Mouse (Mus musculus): ENCODE measurements around the gene Rab22a. TPM values are rescaled to one million over a fixed set of nuclear protein-coding genes. Genes with fewer than 3 reads are reported as not detected.
"Not testable (repeated sequence)": the region's sequence is repeated elsewhere in the genome, so short reads cannot be mapped to it uniquely, and the experiment has no call there.

Gene Rab22a
- 33.2 and 34.8 TPM in 2 replicates for polyA plus RNA-seq (2015; fragmentation: Nextera tagmentation; extraction: Ambion mirVana)

DNA sequence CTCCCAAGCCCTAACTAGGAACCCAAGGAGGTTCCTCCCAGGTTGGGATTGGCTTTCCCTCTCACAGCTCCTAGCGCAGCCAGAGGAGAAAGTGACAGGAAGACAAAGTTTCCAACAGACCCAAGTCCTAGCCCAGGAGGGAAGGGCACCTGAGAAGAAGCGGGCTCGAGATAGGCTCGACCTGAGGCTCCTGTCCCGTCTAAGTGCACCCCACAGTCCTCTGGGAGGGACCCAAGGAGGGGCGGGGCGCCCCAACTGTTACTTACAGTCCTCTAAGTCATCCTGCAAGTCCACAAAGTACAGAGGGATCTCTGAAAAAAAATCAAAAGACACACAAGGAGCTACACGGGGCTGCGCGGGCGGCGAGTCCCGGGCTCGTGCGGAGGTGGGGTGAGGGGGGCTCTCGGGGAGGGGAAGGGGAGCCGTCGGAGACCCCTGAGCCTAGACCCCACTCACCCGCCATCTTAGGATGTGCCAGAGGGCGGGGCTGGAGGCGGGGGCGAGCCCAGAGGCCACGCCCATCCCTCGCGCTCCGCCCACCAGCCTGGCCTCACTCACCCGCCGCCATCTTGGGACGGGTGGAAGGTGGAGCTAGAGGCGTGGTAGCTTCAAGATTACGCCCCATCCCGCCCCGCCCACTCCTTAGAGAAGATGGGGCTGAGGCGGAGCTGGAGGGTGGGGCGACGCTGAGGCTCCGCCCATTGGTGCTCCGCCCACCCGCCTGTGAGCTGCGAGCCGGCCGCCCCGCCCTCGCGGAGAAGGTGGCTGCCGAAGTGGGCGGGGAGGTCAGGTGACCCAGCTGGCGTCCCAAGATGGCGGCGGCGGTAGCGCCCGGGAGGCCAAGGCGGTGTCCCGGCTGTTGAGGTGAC lies at the start of gene Rab22a:
TSS of gene Rab22a (plus strand) at position 704 of the 869 bp plus-strand sequence.
- Histone ChIP-seq H3K9ac (peak within 1 kb of the TSS; percentile 91), H3K27ac (no peak within 1 kb of the TSS; the same call in 1 of the 2 replicates)

DNA sequence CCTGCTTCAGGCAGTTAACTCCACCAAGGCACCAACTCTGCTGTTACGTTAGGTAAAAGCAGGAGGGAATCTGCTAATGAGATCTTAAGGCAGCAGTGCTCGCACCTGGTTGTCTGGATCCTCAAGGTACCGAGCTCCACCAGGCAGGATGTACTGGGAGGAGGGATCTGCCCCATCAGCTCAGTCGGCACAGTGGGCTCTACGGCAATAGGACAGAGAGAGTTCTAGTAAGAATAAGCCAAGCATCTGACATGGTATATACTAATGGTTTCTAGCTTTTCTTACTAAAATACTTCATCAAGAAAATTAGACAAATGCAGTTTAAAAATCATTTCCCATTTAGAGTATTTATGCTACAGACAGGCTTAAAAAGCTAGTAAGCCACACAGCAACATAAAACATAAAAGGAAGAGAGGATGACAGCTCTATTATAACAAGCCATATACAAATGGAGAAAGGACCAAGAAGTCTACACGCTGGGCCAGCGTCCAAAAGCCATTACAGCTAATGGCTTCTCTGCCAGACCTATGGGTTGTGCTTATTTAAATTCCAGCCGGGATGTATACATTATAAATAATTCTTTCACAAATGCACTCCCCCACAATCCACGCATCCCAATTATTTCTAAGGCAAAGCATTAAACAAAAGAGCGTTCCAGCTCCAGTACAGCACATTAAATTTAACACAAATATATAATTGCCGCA lies 44.0 kb upstream of the Rab22a start:
- Histone ChIP-seq H3K9me3 (replicated peaks) (no peaks in the 10 kb centered on the region), H3K4me1 (no peaks in the 10 kb centered on the region; the same call in none of the 2 replicates), H3K27me3 (no peaks in the 10 kb centered on the region), H3K36me3 (ENCODE audit: poor library complexity, severe bottlenecking) (peaks cover 2% of the 10 kb centered on the region; the same call in 1 of the 2 replicates), H3K27ac (no peak overlapping the region), H3K4me2 (no peak overlapping the region), H3K9ac (no peak overlapping the region), H3K4me3 (no peak overlapping the region)
- ATAC-seq = no peak; the same call in 1 of the 2 replicates
- WGBS = 71% methylated on average over 11 of the region's 11 CpGs

More for the DNA sequence above, at the start of gene Rab22a:
- WGBS = under 1% methylated on average over 52 of the region's 55 CpGs
- peak; percentile 96 for ATAC-seq
- Histone ChIP-seq H3K4me1 (peaks cover 28% of the 10 kb centered on the region), H3K9me3 (replicated peaks) (no peaks in the 10 kb centered on the region), H3K4me2 (peak within 1 kb of the TSS; percentile 87), H3K4me3 (peak within 1 kb of the TSS; percentile 93), H3K36me3 (ENCODE audit: poor library complexity, severe bottlenecking) (peaks cover 24% of the 10 kb centered on the region), H3K27me3 (no peaks in the 10 kb centered on the region)

DNA sequence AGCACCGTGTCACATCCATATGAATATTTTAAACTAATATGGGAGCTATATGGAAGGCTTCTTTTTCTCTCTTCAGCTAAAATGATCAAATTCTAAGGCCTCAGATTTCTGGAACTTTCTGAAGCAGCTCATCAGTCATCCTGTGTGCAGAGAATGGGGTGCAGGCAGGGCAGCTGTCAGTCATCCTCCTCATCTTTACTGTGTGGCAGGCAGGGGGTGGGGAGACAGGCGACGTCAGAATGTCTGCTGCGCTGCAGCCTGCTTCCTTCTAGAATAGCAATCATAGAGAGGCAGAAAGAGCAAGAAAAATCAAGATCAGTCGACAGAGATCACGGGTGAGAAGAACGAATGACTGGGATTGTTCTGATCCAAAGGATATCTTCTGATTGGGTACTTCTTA lies 43.4 kb upstream of the Rab22a start:
- Histone ChIP-seq H3K27me3 (no peaks in the 10 kb centered on the region), H3K4me1 (no peaks in the 10 kb centered on the region; the same call in none of the 2 replicates), H3K4me3 (no peak overlapping the region), H3K36me3 (ENCODE audit: poor library complexity, severe bottlenecking) (peaks cover 2% of the 10 kb centered on the region; the same call in 1 of the 2 replicates), H3K27ac (no peak overlapping the region), H3K9me3 (replicated peaks) (no peaks in the 10 kb centered on the region), H3K4me2 (no peak overlapping the region), H3K9ac (no peak overlapping the region)
- WGBS = 65% methylated on average over 7 of the region's 7 CpGs
- peak; percentile 62; the same call in 1 of the 2 replicates for ATAC-seq

DNA sequence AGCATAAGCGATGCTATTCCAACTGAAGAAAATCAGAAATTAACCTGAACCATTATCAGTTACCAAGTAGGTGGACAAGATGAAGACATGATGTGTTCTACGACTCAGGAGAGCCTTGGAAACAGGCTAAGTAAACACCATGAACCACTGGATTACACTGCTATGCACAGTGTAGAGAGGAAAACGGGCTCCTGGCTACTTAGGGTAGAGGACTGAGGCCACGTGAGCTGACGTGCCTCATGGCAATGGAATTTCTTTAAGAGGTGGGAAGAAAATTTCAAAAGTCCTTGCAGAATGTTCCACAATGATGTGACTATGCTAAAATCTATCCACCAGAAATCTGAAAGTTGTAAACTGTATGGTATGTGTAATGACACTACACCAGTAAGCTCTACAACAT lies 40.4 kb upstream of the Rab22a start:
- Histone ChIP-seq H3K4me2 (no peak overlapping the region), H3K36me3 (ENCODE audit: poor library complexity, severe bottlenecking) (peaks cover 2% of the 10 kb centered on the region; the same call in 1 of the 2 replicates), H3K4me3 (no peak overlapping the region), H3K9ac (no peak overlapping the region), H3K27me3 (no peaks in the 10 kb centered on the region), H3K4me1 (no peaks in the 10 kb centered on the region; the same call in none of the 2 replicates), H3K9me3 (replicated peaks) (no peaks in the 10 kb centered on the region), H3K27ac (no peak overlapping the region)
- ATAC-seq = no peak
- 93% methylated on average over 5 of the region's 5 CpGs for WGBS

DNA sequence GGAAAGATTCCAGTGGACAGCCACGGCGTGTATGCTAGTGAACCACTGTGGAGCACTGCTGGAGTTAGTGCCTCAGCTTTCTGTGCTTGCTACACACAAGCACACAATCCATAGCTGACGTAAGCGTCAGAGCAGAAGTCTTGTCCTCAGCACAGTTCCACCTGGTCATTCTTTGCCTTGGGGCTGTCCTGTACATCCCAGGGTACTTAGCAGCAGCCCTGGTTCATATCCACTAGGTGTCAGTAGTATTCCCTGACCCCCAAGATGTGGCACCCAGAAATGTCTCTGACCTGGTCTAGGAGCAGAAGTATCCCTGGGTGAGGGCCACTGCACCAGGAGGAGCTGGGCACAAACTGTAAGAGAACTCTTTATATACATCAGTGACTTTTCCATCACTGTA lies 38.9 kb upstream of the Rab22a start:
- WGBS = 97% methylated on average over 4 of the region's 4 CpGs
- H3K4me3 ChIP-seq = no peak overlapping the region
- H3K9me3 ChIP-seq (replicated peaks) = no peaks in the 10 kb centered on the region
- no peak overlapping the region for H3K9ac ChIP-seq
- H3K27ac ChIP-seq = no peak overlapping the region
- no peak overlapping the region for H3K4me2 ChIP-seq
- no peaks in the 10 kb centered on the region for H3K27me3 ChIP-seq
- ATAC-seq = no peak
- H3K4me1 ChIP-seq = no peaks in the 10 kb centered on the region; the same call in none of the 2 replicates
- no peaks in the 10 kb centered on the region for H3K36me3 ChIP-seq (ENCODE audit: poor library complexity, severe bottlenecking)

DNA sequence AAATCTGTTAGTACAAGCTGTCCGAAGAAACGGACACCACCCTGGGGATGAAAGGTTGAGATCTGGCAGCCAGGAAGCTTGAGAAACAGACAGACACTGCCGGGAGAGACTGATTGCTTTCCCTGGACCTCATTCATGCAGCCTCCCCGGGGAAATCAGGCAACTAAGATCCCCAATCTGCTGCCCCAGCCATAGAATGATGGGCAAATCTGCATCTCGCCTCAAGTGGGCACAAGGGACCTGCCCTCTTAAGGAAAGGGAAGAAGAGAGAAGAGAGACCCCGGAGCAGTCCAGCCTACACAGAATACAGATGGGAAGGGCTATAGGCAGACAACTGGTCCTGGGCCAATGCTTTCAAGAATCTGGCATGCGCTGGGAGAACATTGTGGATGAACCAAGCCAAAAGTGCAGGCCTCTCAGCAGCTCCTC lies 37.4 kb upstream of the Rab22a start:
- H3K9me3 ChIP-seq (replicated peaks) = no peaks in the 10 kb centered on the region
- WGBS = 81% methylated on average over 7 of the region's 7 CpGs
- ATAC-seq = no peak
- H3K4me1 ChIP-seq = no peaks in the 10 kb centered on the region
- H3K27me3 ChIP-seq = no peaks in the 10 kb centered on the region
- H3K9ac ChIP-seq = no peak overlapping the region
- H3K4me2 ChIP-seq = no peak overlapping the region
- no peak overlapping the region for H3K4me3 ChIP-seq
- H3K27ac ChIP-seq = no peak overlapping the region
- no peaks in the 10 kb centered on the region for H3K36me3 ChIP-seq (ENCODE audit: poor library complexity, severe bottlenecking)

DNA sequence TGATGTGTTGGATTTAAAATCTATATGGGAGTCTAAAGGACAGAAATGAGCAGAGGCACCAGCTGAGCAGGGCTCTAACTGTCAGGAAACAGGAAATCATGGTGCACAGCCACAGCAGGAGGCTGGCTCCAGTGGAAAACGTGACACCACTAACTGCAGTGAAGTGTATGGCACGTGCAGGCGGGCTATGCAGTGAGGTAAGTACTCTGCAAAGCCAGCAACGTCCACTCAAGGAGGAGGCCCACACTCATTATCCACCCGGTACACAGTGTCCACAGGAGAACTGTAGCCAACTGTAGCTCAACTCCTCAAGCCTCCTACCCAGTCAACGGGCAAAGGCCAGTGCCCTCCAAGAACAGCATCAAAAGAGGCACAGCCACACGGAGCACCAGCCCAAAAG lies 34.9 kb upstream of the Rab22a start:
- 79% methylated on average over 7 of the region's 7 CpGs for WGBS
- Histone ChIP-seq H3K9me3 (replicated peaks) (no peaks in the 10 kb centered on the region), H3K27me3 (no peaks in the 10 kb centered on the region), H3K4me3 (no peak overlapping the region), H3K4me2 (no peak overlapping the region), H3K27ac (no peak overlapping the region), H3K4me1 (no peaks in the 10 kb centered on the region), H3K9ac (no peak overlapping the region), H3K36me3 (ENCODE audit: poor library complexity, severe bottlenecking) (no peaks in the 10 kb centered on the region)
- no peak for ATAC-seq

DNA sequence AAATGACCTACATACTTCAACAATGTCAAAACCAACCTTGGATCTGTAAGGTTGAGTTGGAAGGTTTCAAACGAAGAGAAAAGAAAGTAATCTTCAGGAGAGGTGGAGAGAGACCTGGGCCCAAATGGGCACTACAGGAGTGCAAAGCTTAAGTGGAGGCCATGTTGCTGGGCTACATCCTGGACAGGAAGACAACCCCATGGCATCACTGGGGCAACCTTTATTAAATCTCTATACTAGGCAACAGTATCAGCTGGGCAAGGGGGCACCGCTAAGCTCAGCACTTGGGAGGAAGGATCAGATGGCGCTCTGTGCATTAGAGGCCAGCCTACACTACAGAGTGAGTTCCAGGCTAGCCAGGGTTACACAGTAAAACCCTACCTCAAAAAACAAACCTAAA lies 33.8 kb upstream of the Rab22a start:
- H3K9ac ChIP-seq = no peak overlapping the region
- no peak for ATAC-seq
- H3K36me3 ChIP-seq (ENCODE audit: poor library complexity, severe bottlenecking) = no peaks in the 10 kb centered on the region
- no peaks in the 10 kb centered on the region for H3K9me3 ChIP-seq (replicated peaks)
- H3K4me3 ChIP-seq = no peak overlapping the region
- H3K4me1 ChIP-seq = no peaks in the 10 kb centered on the region
- no peak overlapping the region for H3K27ac ChIP-seq
- H3K4me2 ChIP-seq = no peak overlapping the region
- no peaks in the 10 kb centered on the region for H3K27me3 ChIP-seq
- 86% methylated on average over 3 of the region's 3 CpGs for WGBS

DNA sequence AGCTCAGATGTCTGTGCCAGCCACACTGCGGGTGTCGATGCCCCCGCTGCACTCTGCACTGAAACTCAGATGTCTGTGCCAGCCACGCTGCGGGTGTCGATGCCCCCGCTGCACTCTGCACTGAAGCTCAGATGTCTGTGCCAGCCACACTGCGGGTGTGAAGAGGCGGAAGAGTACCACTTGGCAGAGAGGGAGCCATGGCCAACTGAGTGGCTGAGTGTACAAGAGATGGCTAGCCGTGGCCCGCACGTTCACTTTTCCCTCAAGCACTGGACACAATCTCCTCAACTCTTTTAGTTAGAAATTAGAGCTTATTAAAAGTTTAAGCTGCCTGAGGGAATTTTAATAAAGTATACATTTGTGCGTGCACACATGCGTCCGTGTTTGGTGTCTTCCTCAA lies 25.5 kb upstream of the Rab22a start:
- not testable (repeated sequence) for H3K27ac ChIP-seq; H3K9ac ChIP-seq; ATAC-seq; H3K4me2 ChIP-seq; H3K4me3 ChIP-seq; H3K36me3 ChIP-seq (ENCODE audit: poor library complexity, severe bottlenecking); H3K4me1 ChIP-seq; H3K9me3 ChIP-seq (replicated peaks); H3K27me3 ChIP-seq
- WGBS = 93% methylated on average over 15 of the region's 15 CpGs

DNA sequence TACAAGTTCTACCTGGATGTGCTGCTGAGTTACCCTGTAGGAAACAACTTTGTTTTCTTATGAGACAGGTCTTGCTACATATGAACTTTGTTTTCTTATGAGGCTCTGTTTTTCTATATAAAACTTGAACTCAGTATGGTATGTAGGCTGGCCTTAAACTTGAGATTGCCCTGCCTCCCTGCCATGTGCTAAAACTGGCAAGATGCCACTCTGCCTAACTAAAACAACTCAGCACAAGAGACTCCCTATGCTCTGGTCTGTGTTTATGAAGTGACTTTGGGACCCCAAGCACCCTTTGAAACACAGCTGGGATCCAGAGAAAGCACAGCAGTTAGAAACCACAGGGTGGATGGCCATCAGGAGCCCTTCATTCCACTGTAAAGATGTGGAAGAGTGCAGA lies 18.2 kb upstream of the Rab22a start:
- H3K9me3 ChIP-seq (replicated peaks) = peaks cover 6% of the 10 kb centered on the region
- H3K4me3 ChIP-seq = no peak overlapping the region
- no peaks in the 10 kb centered on the region for H3K36me3 ChIP-seq (ENCODE audit: poor library complexity, severe bottlenecking)

DNA sequence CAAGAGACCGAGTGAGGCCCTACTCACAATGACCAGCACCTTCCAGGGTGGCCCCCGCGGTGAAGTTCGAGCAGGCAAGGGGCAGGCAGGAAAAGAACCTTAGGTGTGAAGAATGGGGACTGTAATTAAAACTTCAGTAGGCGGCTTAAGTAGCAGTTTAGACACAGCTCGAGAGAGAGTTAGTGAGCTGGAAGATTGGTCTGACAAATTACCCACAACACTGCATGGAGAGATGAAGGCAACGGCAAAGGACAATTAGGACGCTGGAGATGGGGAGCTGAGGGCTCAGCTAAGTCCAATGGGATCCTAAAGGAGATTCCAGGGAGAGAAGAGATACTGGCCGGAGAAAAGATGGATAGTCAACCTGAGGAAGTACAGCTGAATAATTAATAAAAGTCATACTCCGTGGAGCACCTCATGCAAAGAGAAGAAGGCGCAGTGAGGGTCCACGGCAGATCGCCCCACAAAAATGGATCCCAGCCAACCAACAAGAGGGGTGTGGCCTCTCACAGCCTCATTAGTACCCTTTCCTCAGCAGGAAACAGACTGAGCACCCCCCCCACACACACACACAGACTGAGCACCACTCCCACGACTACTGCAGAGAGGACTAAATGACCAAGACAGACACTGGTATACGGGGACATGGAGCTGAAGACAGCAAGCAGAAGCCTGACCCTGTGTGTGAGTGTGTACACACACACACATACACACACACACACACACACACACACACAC lies 17.1 kb upstream of the Rab22a start:
- Histone ChIP-seq H3K27me3 (peaks cover 55% of the 10 kb centered on the region), H3K4me3 (no peak overlapping the region), H3K27ac (no peak overlapping the region), H3K4me2 (no peak overlapping the region), H3K9ac (no peak overlapping the region), H3K36me3 (ENCODE audit: poor library complexity, severe bottlenecking) (no peaks in the 10 kb centered on the region), H3K4me1 (peaks cover 12% of the 10 kb centered on the region), H3K9me3 (replicated peaks) (peaks cover 5% of the 10 kb centered on the region)
- ATAC-seq = peak; percentile 83
- WGBS = 33% methylated on average over 15 of the region's 15 CpGs

More for the DNA sequence above, 18.2 kb upstream of the Rab22a start:
- Histone ChIP-seq H3K4me1 (peaks cover 12% of the 10 kb centered on the region), H3K27me3 (peaks cover 55% of the 10 kb centered on the region), H3K4me2 (no peak overlapping the region), H3K9ac (no peak overlapping the region), H3K27ac (no peak overlapping the region)
- ATAC-seq = no peak
